Mouse (Mus musculus) hindbrain, embryonic 12.5 days (tissue): ENCODE data around the gene Sel1l. TPM values are rescaled to one million over a fixed set of nuclear protein-coding genes. Genes with fewer than 3 reads are reported as not detected.

Experiments
- ATAC-seq: fragments of 200-750 bp; cut with Nextera tagmentation; 2 replicates; pipeline ENCODE4 v1.8.0; 2017; ENCODE audit warnings: moderate TSS enrichment; ENCODE audit not compliant: low FRiP score
- H3K27ac ChIP-seq: fragments of 300-500 bp; sonication (generic); 2 replicates; pipeline ENCODE4 v1.5.1; 2016; ENCODE audit warnings: mild to moderate bottlenecking
- H3K27me3 ChIP-seq: fragments of 300-500 bp; sonication (generic); 2 replicates; pipeline ENCODE4 v1.6.1; 2016; ENCODE audit warnings: mild to moderate bottlenecking
- H3K36me3 ChIP-seq: fragments of 300-500 bp; sonication (generic); 2 replicates; pipeline ENCODE4 v1.6.1; 2016; ENCODE audit warnings: mild to moderate bottlenecking
- H3K4me1 ChIP-seq: fragments of 300-500 bp; sonication (generic); 2 replicates; pipeline ENCODE4 v1.6.1; 2016
- H3K4me2 ChIP-seq: fragments of 300-500 bp; sonication (generic); replicated peaks from 2 replicates; pipeline ENCODE4 v1.6.1; 2016; ENCODE audit warnings: mild to moderate bottlenecking
- H3K4me3 ChIP-seq: fragments of 300-500 bp; sonication (generic); 2 replicates; pipeline ENCODE4 v1.5.1; 2016; ENCODE audit warnings: mild to moderate bottlenecking
- H3K9ac ChIP-seq: fragments of 300-500 bp; sonication (generic); 2 replicates; pipeline ENCODE4 v1.6.1; 2016; ENCODE audit warnings: mild to moderate bottlenecking, moderate library complexity
- H3K9me3 ChIP-seq: fragments of 300-500 bp; sonication (generic); replicated peaks from 2 replicates; pipeline ENCODE4 v1.6.1; 2016; ENCODE audit warnings: mild to moderate bottlenecking
- WGBS: fragments of 180-500 bp; shearing (Covaris S2); methylation state at CpG from one replicate; pipeline ENCODE4 v1.1.7; 2016; 5-methylcytosine and 5-hydroxymethylcytosine counted together
- microRNA-seq: library from miRNA; unstranded; fragments of <30 nt; microRNA quantifications from one replicate; pipeline ENCODE4, GENCODE M21; 2017
- polyA plus RNA-seq: library from polyadenylated mRNA; unstranded; fragments of >200 nt; fragmentation: Nextera tagmentation; extraction: Ambion mirVana; gene quantifications from 2 replicates; pipeline ENCODE4 v1.2.1, GENCODE M21; 2016

Sel1l gene
- polyA plus RNA-seq, 1 experiment from 2014 or later: 94.7 TPM

DNA sequence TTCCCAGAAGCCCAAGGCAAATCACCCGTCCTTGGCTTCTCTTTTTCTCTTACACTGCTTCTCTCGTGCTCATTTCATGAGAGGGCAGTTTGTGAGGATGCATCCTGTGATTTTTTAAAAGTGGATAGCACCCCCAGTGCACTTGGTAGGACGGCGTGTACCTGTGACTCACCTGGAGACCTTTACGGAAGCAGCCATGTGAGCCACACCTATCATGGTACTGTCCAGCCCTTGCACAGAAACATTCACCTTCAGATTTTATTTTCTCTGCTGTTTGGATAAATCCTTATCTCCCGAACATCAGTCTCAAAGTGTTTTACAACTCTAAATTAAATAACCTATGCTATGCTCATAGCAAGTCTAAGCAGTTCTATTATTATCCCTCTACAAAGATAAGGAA, 80.8 kb downstream of the Sel1l start:
- Histone ChIP-seq H3K36me3 (no peaks in the 10 kb centered on the region), H3K27ac (no peak overlapping the region), H3K4me2 (no peak overlapping the region), H3K4me1 (peaks cover 27% of the 10 kb centered on the region), H3K27me3 (no peaks in the 10 kb centered on the region), H3K4me3 (no peak overlapping the region), H3K9ac (no peak overlapping the region), H3K9me3 (no peaks in the 10 kb centered on the region)
- WGBS: 93% methylated on average over 6 of the region's 6 CpGs
- no peak for ATAC-seq

DNA sequence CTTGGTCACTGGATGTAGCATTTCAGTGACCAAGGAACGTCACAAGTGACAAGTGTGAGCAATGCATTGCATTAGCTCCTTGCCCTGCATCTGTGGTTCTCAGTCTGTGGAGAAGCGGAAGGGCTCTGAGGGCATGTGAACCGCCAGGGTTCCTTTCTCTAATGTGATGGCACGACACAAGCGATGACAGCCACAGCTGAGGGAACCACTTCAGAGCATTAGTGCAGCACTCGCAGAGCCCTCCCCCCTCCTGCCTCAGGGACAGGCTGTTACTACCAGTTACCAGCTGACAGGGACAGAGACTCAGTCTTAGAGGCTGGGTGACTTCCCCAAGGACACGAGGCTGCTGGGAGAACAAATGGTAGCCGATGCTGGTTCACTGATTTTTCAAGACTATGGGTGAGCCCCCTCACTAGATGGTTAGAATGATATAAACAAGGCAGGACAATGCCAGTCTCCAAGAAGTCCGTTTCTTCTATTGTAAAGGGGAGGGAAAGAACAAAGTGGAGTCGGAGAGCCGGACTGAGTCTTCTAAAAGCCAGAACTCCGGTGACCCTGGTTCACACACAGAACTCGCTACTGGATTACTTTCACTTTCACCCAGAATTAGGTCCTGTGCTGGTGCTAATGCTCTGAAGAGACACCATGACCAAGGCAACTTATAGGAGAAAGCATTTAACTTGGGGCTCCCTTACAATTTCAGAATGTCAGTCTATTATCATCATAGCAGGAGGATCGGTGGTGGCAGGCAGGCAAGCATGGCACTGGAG, 82.4 kb downstream of the Sel1l start:
- peak; percentile 84 for ATAC-seq
- no peak overlapping the region for H3K9ac ChIP-seq
- H3K36me3 ChIP-seq: no peaks in the 10 kb centered on the region
- no peaks in the 10 kb centered on the region for H3K27me3 ChIP-seq
- H3K9me3 ChIP-seq: no peaks in the 10 kb centered on the region
- no peak overlapping the region for H3K27ac ChIP-seq
- WGBS: 25% methylated on average over 14 of the region's 14 CpGs
- H3K4me2 ChIP-seq: peak overlapping the region; percentile 41
- H3K4me3 ChIP-seq: no peak overlapping the region
- peaks cover 27% of the 10 kb centered on the region for H3K4me1 ChIP-seq

- 0 out of 2 replicates have a peak, but pooled peaks have one; percentile 5 for ATAC-seq
- no peaks in the 10 kb centered on the region for H3K27me3 ChIP-seq
- no peaks in the 10 kb centered on the region for H3K9me3 ChIP-seq
- no peak overlapping the region for H3K27ac ChIP-seq
- H3K4me3 ChIP-seq: no peak overlapping the region
- peaks cover 27% of the 10 kb centered on the region for H3K4me1 ChIP-seq
- 56% methylated on average over 13 of the region's 13 CpGs for WGBS
- H3K9ac ChIP-seq: no peak overlapping the region
- H3K4me2 ChIP-seq: no peak overlapping the region
- no peaks in the 10 kb centered on the region for H3K36me3 ChIP-seq
Measured at GRCm38 (mm10) chr12:91765504-91765903, 83.5 kb downstream of the Sel1l start.

- Histone ChIP-seq H3K9me3 (no peaks in the 10 kb centered on the region), H3K4me1 (peaks cover 27% of the 10 kb centered on the region), H3K36me3 (no peaks in the 10 kb centered on the region), H3K4me2 (no peak overlapping the region), H3K9ac (no peak overlapping the region), H3K27me3 (no peaks in the 10 kb centered on the region), H3K4me3 (no peak overlapping the region), H3K27ac (no peak overlapping the region)
- WGBS: 7% methylated on average over 2 of the region's 2 CpGs
- no peak for ATAC-seq
Measured at GRCm38 (mm10) chr12:91765054-91765453, 83.9 kb downstream of the Sel1l start.

GRCm38 (mm10) chr12:91764471-91764870, 84.5 kb downstream of the Sel1l start:
- no peak overlapping the region for H3K9ac ChIP-seq

DNA sequence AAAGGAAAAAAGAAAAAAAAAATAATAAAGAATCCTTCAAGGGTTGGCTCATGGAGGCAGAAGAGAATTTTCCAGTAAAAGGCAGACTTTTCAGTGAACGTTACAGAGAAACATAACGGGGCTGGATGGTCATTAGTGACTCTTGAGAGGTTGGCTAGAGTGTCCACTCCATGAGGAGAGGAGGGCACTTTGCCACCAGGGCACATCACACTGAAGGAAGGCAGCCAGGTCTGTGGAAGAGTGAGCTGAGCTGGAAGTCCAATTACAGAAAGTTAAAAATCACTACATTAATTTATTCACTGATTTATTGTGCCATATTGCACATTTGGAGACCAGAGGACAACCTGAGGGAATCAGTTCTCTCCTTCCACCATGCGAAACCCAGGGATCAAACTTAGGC, 89.1 kb downstream of the Sel1l start:
- no peak overlapping the region for H3K4me2 ChIP-seq
- no peak overlapping the region for H3K4me3 ChIP-seq
- H3K4me1 ChIP-seq: peaks cover 10% of the 10 kb centered on the region
- H3K36me3 ChIP-seq: no peaks in the 10 kb centered on the region
- H3K9me3 ChIP-seq: no peaks in the 10 kb centered on the region
- 91% methylated on average over 3 of the region's 3 CpGs for WGBS
- no peak overlapping the region for H3K9ac ChIP-seq
- H3K27ac ChIP-seq: no peak overlapping the region
- no peak for ATAC-seq
- H3K27me3 ChIP-seq: no peaks in the 10 kb centered on the region

More at GRCm38 (mm10) chr12:91764471-91764870, 84.5 kb downstream of the Sel1l start:
- no peak overlapping the region for H3K4me3 ChIP-seq
- no peak for ATAC-seq
- no peak overlapping the region for H3K4me2 ChIP-seq
- peaks cover 27% of the 10 kb centered on the region for H3K4me1 ChIP-seq
- H3K36me3 ChIP-seq: no peaks in the 10 kb centered on the region
- 51% methylated on average over 2 of the region's 2 CpGs for WGBS
- no peaks in the 10 kb centered on the region for H3K27me3 ChIP-seq
- no peaks in the 10 kb centered on the region for H3K9me3 ChIP-seq
- H3K27ac ChIP-seq: no peak overlapping the region

DNA sequence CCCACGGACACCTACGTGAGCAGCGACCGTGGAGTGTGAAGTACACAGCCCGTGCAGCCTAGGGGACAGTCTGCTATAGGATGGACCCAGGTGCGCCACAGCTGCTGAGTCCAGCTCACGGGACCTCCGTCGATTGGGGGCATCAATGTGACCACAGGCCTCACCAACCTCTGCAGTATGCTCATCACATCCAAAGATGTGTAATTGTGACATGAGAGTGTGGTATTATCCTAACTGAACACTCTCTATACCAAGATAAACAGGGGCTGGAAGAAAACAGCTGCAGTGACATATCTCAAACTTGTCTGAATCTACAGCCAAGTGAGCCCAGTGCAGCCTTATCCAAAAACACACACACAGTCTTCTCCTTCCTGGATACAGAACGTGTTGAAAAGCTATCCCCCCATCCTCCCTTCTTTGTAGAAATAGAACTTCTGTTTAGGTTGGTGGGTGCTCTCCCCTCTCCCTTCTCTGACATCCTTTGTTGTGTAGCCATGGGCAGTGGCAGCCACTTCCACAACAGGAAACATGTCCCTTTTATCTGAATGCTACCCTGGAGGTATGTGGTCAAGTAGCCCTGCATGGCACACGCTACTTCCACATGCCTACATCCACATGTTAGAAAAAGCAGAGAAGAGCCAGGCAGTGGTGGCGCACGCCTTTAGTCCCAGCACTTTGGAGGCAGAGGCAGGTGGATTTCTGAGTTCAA, 90.9 kb downstream of the Sel1l start:
- no peak for ATAC-seq
- Histone ChIP-seq H3K36me3 (no peaks in the 10 kb centered on the region), H3K27ac (no peak overlapping the region), H3K4me1 (no peaks in the 10 kb centered on the region; the same call in 1 of the 2 replicates), H3K4me3 (no peak overlapping the region), H3K9ac (no peak overlapping the region), H3K4me2 (no peak overlapping the region), H3K27me3 (no peaks in the 10 kb centered on the region), H3K9me3 (no peaks in the 10 kb centered on the region)
- 76% methylated on average over 13 of the region's 13 CpGs for WGBS

DNA sequence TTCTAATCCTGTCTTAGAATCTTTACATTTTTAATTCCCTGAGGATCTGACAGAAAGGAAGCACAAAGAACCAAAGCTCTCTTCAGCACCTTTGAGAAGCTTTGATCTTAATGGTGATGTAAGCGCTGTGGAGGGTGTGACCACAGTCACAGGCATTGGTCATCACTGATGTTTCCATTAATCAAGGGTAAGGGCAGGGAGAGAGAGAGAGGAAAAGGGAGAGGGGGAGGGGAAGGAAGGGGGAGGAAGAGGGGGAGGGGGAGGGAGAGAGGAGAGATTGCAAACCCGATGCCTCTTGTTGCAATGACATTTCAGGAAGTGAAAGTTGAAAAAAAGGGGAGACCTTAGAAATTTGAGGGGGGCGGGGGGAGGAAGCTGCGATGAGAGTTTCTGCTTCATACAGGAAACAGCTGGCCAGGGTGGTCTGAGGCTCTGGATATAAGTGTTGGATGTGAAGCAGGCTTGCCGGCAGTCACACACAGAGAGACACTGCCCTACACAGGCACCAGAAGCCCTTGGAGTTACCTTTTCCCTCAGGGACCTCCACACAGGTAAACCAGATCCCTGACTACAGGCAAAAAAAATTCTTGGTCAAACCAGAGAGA, 92.3 kb downstream of the Sel1l start:
- Histone ChIP-seq H3K27me3 (no peaks in the 10 kb centered on the region), H3K4me2 (no peak overlapping the region), H3K9ac (no peak overlapping the region), H3K27ac (no peak overlapping the region), H3K4me1 (no peaks in the 10 kb centered on the region; the same call in 1 of the 2 replicates), H3K9me3 (no peaks in the 10 kb centered on the region), H3K36me3 (no peaks in the 10 kb centered on the region), H3K4me3 (no peak overlapping the region)
- 44% methylated on average over 5 of the region's 5 CpGs for WGBS
- no peak for ATAC-seq

Small RNAs within 50 kb of the gene (microRNA-seq; reads per million reads assigned to microRNA genes)
- gene Gm22015: not detected

Other genes with a start within 250 kb of the Sel1l start
- 6.7 and 8.0 TPM in 2 replicates for gene Ston2, start 60.8 kb downstream of the Sel1l start, polyA plus RNA-seq